Mouse (Mus musculus) testis, adult 2 months (tissue): ENCODE results near the gene Rflnb. TPM values are rescaled to one million over a fixed set of nuclear protein-coding genes. Genes with fewer than 3 reads are reported as not detected.

ENCODE experiments used
- H3K27ac ChIP-seq: fragments of 200-500 bp; 2 replicates; pipeline ENCODE4 v1.5.1; 2012; ENCODE audit warnings: low read depth, low read length; ENCODE audit not compliant: control insufficient read depth, insufficient read depth
- H3K27me3 ChIP-seq: fragments of 200-500 bp; 2 replicates; pipeline ENCODE4 v1.6.1; 2012; ENCODE audit warnings: mild to moderate bottlenecking, low read length, moderate library complexity; ENCODE audit not compliant: control insufficient read depth, insufficient read depth
- H3K36me3 ChIP-seq: fragments of 200-500 bp; 2 replicates; pipeline ENCODE4 v1.6.1; 2012; ENCODE audit warnings: mild to moderate bottlenecking, low read length; ENCODE audit not compliant: control insufficient read depth, insufficient read depth
- H3K4me1 ChIP-seq: fragments of 200-500 bp; 2 replicates; pipeline ENCODE4 v1.6.1; 2012; ENCODE audit warnings: low read length; ENCODE audit not compliant: control insufficient read depth, insufficient read depth
- H3K4me3 ChIP-seq: fragments of 200-500 bp; 2 replicates; pipeline ENCODE4 v1.5.1; 2012; ENCODE audit warnings: low read depth, mild to moderate bottlenecking, low read length, moderate library complexity, mixed read lengths; ENCODE audit not compliant: control insufficient read depth
- CTCF ChIP-seq: fragments of 200-500 bp; IDR thresholded peaks from 2 replicates; pipeline ENCODE4 v1.5.1; 2012; ENCODE audit warnings: low read depth, mild to moderate bottlenecking, inconsistent platforms, low read length, moderate library complexity; ENCODE audit not compliant: control insufficient read depth, insufficient read depth, insufficient replicate concordance
- POLR2A ChIP-seq: fragments of 200-500 bp; IDR thresholded peaks from 2 replicates; pipeline ENCODE4 v1.6.1; 2012; ENCODE audit warnings: low read depth, mild to moderate bottlenecking, inconsistent platforms, low read length, moderate library complexity; ENCODE audit not compliant: control insufficient read depth
- polyA plus RNA-seq: library from polyadenylated mRNA; depleted of rRNA; stranded (reverse); fragments of >200 nt; gene quantifications from 2 replicates; pipeline ENCODE4 v1.2.3, GENCODE M21; 2012

The Rflnb gene
- polyA plus RNA-seq, 1 experiment = 0.64 TPM

GRCm38 (mm10) chr11:76044468-76044867, 16.9 kb upstream of the Rflnb start:
- no peak overlapping the region for H3K4me3 ChIP-seq
- no peaks in the 10 kb centered on the region for H3K27me3 ChIP-seq
- H3K4me1 ChIP-seq = no peaks in the 10 kb centered on the region
- no peaks in the 10 kb centered on the region for H3K36me3 ChIP-seq
- no peak overlapping the region for H3K27ac ChIP-seq
- TF ChIP-seq CTCF = no peak
- TF ChIP-seq POLR2A = no peak

GRCm38 (mm10) chr11:76042882-76043281, 15.3 kb upstream of the Rflnb start:
- TF ChIP-seq POLR2A = no peak
- no peak overlapping the region for H3K27ac ChIP-seq

GRCm38 (mm10) chr11:76042041-76042638, 14.6 kb upstream of the Rflnb start:
- Histone ChIP-seq H3K36me3 (no peaks in the 10 kb centered on the region), H3K27ac (no peak overlapping the region), H3K27me3 (no peaks in the 10 kb centered on the region), H3K4me3 (no peak overlapping the region), H3K4me1 (no peaks in the 10 kb centered on the region)
- TF ChIP-seq POLR2A (no peak), CTCF (no peak)

More at GRCm38 (mm10) chr11:76042882-76043281, 15.3 kb upstream of the Rflnb start:
- Histone ChIP-seq H3K36me3 (no peaks in the 10 kb centered on the region), H3K4me3 (no peak overlapping the region), H3K4me1 (no peaks in the 10 kb centered on the region), H3K27me3 (no peaks in the 10 kb centered on the region)

GRCm38 (mm10) chr11:76040761-76041376, 13.3 kb upstream of the Rflnb start:
- H3K27ac ChIP-seq = no peak overlapping the region
- no peak overlapping the region for H3K4me3 ChIP-seq
- H3K4me1 ChIP-seq = no peaks in the 10 kb centered on the region
- H3K27me3 ChIP-seq = no peaks in the 10 kb centered on the region
- H3K36me3 ChIP-seq = no peaks in the 10 kb centered on the region
- TF ChIP-seq CTCF = no peak

- H3K27ac ChIP-seq = no peak overlapping the region
- no peak overlapping the region for H3K4me3 ChIP-seq
- no peaks in the 10 kb centered on the region for H3K27me3 ChIP-seq
- no peaks in the 10 kb centered on the region for H3K4me1 ChIP-seq
- H3K36me3 ChIP-seq = no peaks in the 10 kb centered on the region
- no peak for TF ChIP-seq CTCF
These were observed 12.5 kb upstream of the Rflnb start for GRCm38 (mm10) chr11:76040106-76040505.

- H3K27me3 ChIP-seq = no peaks in the 10 kb centered on the region
These were observed 11.9 kb upstream of the Rflnb start for GRCm38 (mm10) chr11:76039271-76040053.

GRCm38 (mm10) chr11:76037581-76038294, 10.2 kb upstream of the Rflnb start:
- Histone ChIP-seq H3K4me1 (no peaks in the 10 kb centered on the region), H3K27ac (no peak overlapping the region), H3K36me3 (no peaks in the 10 kb centered on the region), H3K4me3 (no peak overlapping the region), H3K27me3 (no peaks in the 10 kb centered on the region)
- no peak for TF ChIP-seq CTCF
- TF ChIP-seq POLR2A = no peak

More at GRCm38 (mm10) chr11:76039271-76040053, 11.9 kb upstream of the Rflnb start:
- H3K4me1 ChIP-seq = no peaks in the 10 kb centered on the region
- no peak overlapping the region for H3K4me3 ChIP-seq
- H3K36me3 ChIP-seq = no peaks in the 10 kb centered on the region
- no peak overlapping the region for H3K27ac ChIP-seq
- TF ChIP-seq CTCF (no peak), POLR2A (no peak)
